Mouse (Mus musculus): ENCODE measurements at regions not wholly inside any gene's neighbourhood (a gene's known extent, or its start where the extent isn't known, plus 50 kb on each side); places are given as distances from the start of the nearest gene placed in this dataset.

GRCm38 (mm10) chr8:127915591-127916028, 442.8 kb upstream of the Nrp1 start:
- no peak for TF ChIP-seq CTCF (IDR thresholded peaks at IDR 0.05; ENCODE audit: borderline replicate concordance, extremely low read depth, insufficient read depth, insufficient read length)
- no peak for TF ChIP-seq POLR2A (IDR thresholded peaks at IDR 0.05; ENCODE audit: borderline replicate concordance, extremely low read depth, insufficient read depth, insufficient read length, poor library complexity, severe bottlenecking)

Data from brain, embryonic 14.5 days (tissue).